Mouse (Mus musculus) 416B (cell line): ENCODE measurements around the gene Foxr1.
A peak's percentile ranks its signal among the peaks of the same experiment; 100 is the strongest.
"Not testable (repeated sequence)": the region's sequence is repeated elsewhere in the genome, so short reads cannot be mapped to it uniquely, and the experiment has no call there.

Experiments
- DNase-seq: peaks from one replicate; pipeline ENCODE4 v3.0.0; 2011; ENCODE audit warnings: low read depth

Foxr1 gene

DNA sequence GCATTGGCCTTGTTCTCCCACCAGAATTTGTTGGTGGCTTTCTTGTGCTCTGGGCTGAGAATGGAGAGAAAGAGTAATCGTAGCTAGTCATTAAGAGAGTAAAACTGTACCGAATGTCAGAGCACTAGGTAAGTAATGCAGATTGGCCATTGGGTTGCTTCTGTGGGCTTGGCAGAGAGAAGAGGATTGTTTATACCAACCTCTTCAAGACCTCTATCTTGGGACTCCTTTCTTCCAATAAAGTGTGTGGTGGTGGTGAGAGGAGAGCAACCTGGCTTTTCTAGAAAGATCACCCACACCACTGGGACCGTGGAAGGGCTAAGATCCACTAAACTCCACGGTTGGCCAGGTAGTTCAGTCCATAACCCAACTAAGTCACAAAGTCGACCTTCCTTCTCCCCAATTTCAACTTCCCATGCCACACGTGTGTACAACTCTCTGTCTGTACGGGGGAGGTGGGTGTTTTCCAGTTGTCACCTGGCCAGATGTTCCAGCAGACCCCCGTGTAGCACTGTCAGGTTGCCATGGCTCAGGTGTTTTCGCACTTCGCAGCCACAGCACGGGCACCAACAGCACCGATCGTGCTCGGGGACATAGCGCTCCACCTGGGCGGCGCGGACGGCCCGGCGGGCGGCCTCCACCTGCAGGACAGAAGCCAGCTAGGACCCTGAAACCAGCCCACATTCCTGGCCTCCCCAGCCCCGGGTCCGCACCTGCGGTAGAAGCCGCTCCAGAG, 23.6 kb downstream of the Foxr1 start:
- no peak for DNase-seq

DNA sequence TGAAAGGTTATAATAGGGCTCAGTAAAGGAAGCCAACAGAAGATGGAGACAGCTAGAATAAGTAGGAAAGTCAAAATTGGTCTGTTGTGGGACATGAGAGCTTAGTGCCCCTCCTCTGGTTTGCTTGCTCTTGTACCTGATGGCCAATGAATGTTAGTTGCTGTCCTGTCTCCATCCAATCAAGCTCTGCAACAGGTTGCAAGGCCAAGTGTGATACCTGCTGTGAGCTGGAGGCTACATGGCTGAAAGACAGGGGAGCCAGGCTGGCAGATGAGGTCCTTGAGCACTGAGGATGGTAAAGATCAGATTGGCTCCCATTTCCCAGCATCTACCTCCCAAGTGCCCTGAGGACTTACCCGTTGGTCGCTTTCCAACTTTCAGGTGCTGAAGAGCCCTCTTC, 28.2 kb downstream of the Foxr1 start:
- no peak for DNase-seq

DNA sequence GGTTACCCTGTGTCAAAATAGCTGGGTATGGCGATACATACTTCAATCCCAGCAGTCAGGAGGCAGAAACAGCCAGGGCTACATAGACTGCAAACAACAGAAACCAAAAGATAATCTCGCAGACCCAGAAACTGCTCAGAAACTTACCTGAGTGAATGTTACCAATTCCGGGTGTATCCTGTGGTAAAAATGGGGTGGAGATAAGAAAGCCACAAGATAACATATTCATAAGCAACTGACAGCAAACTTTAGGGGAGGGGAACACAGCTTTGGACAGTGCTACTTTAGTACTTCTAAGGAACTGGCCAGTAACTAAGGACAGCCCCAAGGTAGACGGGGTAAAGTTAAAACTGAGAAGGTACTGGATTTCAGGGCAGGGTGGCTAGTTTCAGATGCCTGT, 28.6 kb downstream of the Foxr1 start:
- peak; percentile 60 for DNase-seq

DNA sequence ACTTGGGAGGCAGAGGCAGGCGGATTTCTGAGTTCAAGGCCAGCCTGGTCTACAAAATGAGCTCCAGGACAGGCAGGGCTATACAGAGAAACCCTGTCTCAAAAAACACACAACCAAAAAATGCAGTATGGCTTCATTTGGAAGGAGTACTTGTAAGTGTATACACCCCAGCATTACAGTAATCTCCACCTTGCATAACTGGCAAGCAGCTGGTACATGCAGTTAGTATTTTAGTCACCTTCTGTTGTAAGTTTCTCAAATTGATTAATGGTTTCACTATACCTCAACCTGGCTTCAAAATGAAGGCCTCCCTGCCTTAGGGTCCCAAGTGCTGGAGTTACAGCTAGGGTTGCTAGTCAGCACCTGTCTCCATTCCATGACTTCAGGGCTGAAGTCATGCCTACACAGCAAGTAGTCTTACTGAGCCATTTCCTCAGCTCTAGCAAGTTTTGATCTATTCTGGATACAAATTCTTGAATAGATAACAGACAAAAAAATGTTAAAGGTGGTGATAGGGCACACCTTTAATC, 29.3 kb downstream of the Foxr1 start:
- no peak for DNase-seq

DNA sequence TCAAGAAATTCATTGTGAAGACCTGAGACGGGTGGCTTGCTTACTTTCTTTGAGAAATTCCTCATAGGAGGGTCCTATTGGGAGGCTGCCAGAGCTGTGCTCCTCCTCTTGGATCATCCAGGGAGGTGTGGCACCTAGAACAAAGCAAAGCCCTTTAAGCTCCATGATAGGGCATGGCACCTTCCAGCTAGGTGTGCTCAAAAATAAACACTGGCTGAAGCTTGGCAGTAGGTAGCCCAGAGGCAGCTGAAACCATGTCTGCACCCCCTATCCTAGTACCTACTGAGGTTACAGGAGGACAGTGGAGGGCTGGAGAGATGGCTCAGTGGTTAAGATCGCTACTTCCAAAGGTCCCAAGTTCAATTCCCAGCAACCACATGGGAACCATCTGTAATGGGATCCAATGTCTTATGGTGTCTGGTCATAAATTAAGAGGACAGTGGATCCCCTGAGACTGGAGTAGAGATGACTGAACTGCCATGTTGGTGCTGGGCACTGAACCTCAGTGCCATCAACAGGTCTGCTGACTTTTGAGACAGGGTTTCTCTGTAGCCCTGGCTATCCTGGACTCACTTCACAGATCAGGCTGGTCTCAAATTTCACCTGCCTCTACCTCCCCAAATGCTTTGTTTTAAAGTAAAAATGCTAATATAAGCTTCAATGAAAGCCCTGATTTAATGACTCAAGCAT, 30.1 kb downstream of the Foxr1 start:
- no peak for DNase-seq

DNA sequence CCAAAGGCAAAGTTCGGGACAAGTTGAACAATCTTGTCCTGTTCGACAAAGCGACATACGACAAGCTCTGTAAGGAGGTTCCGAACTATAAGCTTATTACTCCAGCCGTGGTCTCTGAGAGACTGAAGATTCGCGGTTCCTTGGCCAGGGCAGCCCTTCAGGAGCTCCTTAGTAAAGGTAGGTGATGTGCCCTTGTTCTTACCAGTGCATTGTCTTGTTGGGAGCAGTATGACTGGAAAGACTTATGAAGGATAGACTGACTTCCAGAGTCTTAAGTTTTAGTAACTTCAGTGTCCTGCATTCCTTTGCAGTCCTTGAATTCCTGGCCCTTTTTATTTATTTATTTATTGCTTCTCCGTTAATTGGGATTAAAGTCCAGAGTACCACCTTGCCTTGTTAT, 32.2 kb downstream of the Foxr1 start:
- DNase-seq = not testable (repeated sequence)

DNA sequence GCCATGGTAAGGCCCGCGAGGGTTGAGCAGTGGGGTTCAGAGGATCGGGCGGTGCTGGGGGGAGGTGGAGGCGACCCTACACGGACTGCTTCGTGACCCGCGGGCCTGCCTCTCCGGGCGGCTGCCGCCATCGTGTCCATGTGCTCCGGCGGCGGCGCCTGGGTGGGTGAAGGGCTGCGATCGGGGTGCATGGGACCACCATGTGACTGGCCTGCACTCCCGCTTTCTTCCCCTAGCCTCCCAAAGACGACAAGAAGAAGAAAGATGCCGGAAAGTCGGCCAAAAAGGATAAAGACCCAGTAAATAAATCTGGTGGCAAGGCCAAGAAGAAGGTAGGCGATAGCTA, 33.2 kb downstream of the Foxr1 start:
- DNase-seq = no peak

DNA sequence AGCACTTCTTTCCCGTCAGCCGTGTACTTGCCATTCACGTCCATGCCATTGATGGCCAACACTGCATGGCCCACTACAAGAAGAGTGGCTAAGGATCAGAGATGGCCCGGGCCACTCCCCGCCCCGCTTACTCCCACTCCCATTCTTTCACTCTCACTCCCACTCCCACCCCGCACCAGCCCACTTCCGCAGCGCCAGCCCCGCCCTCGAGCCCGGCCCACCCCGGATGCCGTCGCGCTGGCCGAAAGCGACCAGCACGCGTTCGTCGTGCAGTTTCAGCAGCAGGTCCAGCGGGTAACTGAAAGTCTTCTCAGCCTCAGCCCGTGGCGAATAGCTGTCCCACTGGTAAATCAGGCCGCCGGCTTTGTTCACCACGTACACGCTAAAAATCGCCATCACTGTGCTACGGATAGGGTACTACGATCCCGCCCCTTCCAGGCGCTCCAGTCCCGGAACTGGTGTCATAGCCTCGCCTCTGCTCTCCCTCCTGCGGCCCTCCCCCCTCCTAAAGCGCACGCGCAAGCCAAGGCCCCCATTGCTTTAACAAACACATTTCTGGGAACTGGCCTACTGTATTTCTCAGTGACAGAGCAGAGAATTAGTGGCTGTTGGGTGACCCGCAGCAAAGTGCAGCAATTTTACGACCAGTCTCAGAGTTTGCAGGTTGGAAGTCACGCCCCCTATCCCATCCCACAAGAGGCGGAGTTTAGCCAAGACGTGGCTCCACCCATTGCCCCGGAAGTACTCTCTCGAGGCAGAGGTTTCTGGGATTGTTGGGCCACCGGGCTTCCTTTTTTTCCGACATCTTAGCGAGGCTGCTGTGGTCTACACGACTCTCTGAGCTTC, 33.8 kb downstream of the Foxr1 start, which contains the start of the genes Rps25 and Trappc4:
Rps25 (plus strand) TSS at position 234 of the 846 bp plus-strand sequence.
Trappc4 (minus strand) TSS at position 695 of the 846 bp plus-strand sequence.
- peak; percentile 97 for DNase-seq

DNA sequence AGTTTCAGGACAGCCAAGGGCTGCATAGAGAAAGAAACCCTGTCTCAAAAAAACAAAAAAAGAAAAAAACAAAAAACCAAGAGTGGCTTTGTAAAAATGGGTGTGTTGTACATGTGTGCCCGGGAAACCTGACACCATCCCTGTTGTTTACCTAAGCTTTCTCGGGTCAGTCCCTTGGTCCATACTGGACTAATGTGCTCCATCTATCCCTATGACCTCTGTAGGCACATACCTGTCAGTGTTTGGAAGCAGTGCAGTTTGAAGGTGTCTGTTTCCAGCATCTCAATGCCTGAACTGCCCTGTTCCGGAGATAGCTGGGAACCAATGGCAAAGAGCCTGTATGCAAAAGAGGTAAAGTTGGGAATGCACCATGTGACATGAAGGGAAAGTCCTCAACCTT, 35.9 kb downstream of the Foxr1 start:
- no peak for DNase-seq

DNA sequence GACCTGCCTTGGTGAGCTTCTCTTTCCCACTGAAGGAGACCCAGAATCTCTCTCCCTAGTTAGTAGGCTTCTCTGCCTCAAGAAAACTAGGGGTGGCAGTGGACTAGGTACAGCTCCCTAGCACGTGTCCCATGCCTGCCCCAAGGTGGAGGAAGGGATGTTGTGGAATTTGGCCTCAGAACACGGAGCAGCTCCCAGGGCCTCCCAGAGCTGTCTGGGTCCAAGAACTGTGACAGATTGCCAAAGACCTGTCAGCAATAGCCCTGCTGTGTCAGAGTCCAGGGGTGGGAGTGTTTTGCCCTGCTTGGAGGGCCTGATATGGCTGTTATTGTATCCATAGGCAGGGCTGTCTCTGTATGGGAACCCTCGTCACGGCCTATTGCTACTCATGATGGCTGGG, 39.9 kb downstream of the Foxr1 start:
- DNase-seq = no peak

DNA sequence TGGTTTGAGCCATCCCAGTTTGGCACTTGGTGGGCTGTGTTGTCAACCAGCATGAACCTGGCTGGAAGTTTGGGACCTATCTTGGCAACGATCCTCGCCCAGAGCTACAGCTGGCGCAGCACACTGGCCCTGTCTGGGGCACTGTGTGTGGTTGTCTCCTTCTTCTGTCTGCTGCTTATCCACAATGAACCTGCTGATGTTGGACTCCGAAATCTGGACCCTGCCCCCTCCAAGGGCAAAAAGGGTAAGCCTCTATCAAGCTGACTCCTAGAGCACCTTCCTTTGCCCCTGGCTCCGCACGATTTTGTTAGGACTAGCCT, 41.2 kb downstream of the Foxr1 start:
- DNase-seq = no peak

DNA sequence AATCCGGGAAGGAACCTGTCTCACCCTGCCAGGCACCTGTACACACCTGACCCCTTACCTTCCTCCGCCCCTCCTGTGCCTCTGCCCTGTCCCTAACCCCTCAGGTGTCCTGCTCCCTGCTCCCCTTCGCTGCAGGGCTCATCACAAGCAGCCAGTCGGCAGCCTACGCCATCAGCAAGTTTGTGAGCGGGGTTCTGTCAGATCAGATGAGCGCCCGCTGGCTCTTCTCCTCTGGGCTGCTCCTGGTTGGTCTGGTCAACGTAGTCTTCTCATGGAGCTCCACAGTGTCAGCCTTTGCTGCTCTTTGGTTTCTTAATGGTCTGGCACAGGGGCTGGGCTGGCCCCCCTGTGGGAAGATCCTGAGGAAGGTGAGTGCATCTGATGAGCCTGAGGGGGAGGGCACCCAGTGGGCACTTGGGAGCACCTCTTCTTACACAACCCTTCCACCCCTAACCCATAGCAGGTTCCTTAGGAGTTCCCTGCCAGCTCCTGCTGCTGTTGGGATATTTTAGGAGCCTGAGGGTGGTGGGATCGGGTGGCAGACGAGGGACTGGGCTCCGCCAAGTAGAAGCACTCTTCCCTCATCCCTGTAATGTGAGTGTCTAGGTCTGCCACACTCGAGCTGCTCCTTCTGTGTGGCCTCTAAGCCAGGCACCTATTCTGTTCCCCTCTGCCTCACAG, 41.7 kb downstream of the Foxr1 start:
- DNase-seq = no peak

DNA sequence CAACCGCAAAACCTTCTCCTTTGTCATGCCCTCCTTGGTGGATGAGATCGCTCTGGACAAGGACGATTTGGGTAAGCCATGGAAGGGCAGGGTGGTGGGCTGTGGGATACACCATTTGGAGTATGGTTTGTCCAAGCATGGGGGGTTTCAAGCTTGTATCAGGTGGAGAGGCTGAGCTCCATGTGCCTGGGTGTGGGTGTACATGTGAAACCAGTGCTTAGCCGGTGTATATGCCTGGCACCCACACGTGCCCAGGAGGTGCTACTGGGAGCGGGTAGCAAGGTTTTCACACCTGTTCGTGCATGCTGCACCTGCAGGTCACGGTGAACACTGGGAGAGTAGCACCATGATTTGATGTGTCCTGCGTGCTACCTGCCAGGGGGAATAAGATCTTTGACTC, 42.4 kb downstream of the Foxr1 start:
- DNase-seq = no peak

DNA sequence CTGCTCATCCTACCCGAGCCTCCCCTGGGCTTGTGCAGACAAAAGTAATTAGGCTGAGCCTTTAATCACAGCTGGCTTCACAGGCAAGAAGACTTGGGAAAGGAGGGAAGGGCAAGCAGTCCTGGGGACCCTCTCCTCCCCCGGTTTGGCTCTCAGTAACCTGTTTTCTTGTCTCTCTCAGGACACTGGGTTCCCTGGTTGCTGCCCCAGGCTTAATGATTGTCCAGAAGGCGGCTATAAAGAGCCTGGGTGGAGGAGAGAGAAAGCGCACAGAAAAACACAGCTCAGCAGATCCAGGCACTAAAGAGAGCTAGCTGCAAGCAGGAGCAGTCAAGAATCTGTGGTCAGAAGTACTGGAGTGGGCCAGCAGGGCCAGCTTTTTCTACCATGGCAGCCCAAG, 42.8 kb downstream of the Foxr1 start:
- no peak for DNase-seq

DNA sequence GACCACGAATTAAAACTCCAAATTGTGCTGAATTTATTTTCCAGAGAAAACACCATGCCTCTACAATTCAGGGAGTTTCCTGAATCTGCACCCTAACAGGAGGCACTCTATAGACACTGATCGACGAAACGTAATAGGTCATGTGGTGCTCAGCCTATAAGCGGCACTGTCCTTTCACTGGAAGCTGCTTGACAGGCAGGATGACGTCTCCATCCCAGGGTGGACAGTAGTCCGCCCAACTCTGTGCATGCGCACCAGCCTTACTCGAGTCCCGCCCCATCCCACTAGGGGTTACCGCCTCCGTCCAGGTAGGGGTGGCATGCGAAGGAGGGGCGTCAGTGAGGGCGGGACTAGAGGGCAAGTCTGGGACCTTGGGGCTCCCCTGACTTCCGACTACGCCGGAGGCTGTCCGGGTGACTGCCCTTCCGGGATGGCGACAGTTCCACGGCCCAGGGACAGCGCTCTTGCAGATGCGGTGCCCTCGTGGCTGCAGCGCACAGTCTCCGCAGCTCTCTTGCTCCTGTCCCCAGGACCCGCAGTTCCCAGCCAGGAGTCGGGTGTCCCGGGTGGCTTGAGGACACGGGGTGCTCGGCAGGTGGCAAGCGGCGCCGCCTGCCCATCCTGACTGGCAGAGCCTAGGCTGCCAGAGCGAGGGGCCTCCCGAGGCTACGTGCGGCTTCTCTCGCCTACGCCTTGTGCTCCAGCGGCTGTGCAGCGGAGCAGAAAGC, 44.1 kb downstream of the Foxr1 start, which contains the start of gene Slc37a4:
Slc37a4 (plus strand) TSS at position 169 of the 728 bp plus-strand sequence.
- peak; percentile 100 for DNase-seq

DNA sequence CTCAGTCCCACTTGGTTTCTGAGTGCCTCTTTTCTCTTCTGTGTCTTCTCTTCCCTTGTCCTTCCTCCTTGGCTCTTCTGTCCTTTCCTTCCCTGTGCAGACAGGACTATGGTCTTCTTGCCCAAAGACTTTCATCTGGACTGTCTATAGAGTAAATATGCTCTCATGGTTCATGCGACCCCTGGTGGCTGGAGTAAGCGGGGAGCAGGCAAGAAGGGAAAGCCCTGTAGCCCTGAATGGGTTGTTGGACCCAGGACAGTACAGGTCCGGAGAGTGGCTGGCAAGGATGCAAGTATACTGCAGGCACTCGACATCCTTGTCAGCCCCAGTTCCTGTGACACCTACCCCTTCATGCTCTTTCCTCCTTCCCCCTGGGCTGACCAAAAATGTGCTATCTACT, 49.5 kb downstream of the Foxr1 start:
- peak; percentile 68 for DNase-seq

DNA sequence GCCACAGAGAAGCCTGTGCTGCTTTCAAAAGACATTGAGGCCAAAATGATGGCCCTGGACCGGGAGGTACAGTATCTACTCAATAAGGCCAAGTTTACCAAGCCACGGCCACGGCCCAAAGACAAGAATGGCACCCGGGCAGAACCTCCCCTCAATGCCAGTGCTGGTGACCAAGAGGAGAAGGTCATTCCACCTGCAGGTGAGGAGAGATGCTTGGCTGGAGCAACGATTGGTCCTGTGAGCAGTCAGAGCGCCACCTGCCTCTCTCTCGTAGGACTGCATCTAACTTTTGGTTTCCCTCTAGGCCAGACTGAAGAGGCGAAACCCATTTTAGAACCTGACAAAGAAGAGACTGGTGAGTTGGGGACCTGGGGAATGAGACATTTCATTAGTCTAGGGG, 51.7 kb downstream of the Foxr1 start:
- DNase-seq = peak; percentile 60

DNA sequence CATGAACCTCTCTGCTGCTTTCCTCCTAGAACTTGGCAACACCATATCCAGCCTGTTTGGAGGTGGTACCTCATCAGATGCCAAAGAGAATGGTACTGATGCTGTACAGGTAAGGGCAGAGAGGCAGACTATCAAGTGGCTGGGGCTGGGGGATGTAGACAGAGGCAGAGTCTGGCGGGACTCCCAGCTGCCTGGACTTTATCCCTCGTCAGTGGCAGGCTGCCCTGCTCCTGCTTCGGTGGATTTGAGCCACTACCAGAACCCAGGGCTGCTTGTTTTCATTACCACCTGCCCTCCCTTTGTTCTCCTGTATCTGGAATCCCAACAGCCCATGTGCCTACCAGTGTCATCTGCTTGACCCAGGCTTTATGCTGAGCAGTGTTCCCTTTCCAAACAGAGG, 53.7 kb downstream of the Foxr1 start:
- no peak for DNase-seq

DNA sequence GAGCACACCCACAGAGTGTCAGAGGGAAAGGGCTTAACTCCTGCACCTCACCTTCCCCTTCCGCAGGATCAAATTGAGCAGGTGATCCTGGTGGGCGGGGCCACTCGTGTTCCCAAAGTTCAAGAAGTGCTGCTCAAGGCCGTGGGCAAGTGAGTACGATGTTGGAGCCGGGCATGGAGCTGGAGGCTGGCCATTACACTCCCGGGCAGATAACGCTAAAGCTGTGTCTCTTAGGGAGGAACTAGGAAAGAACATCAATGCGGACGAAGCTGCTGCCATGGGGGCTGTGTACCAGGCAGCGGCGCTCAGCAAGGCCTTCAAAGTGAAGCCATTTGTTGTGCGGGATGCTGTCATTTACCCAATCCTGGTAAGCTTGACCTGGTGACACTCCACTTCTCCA, 56.3 kb downstream of the Foxr1 start:
- no peak for DNase-seq
